Mouse (Mus musculus): ENCODE results near the gene Pdia4. TPM values are rescaled to one million over a fixed set of nuclear protein-coding genes. Genes with fewer than 3 reads are reported as not detected.
"Not testable (repeated sequence)": the region's sequence is repeated elsewhere in the genome, so short reads cannot be mapped to it uniquely, and the experiment has no call there.

Pdia4 gene
- polyA plus RNA-seq, 1 experiment, result 113 TPM

GRCm38 (mm10) chr6:47759406-47759805 lies 53.8 kb downstream of the Pdia4 start:
- not testable (repeated sequence) for DNase-seq (ENCODE audit: low read depth)

GRCm38 (mm10) chr6:47757849-47758248 lies 55.4 kb downstream of the Pdia4 start:
- not testable (repeated sequence) for DNase-seq (ENCODE audit: low read depth)

GRCm38 (mm10) chr6:47757429-47757828 lies 55.8 kb downstream of the Pdia4 start:
- not testable (repeated sequence) for DNase-seq (ENCODE audit: low read depth)

- DNase-seq (ENCODE audit: low read depth), result not testable (repeated sequence)
These were observed 60.1 kb downstream of the Pdia4 start for GRCm38 (mm10) chr6:47753144-47753543.

GRCm38 (mm10) chr6:47748306-47748705 lies 64.9 kb downstream of the Pdia4 start:
- DNase-seq (ENCODE audit: low read depth), result not testable (repeated sequence)

- not testable (repeated sequence) for DNase-seq (ENCODE audit: low read depth)
These were observed 65.3 kb downstream of the Pdia4 start for GRCm38 (mm10) chr6:47747886-47748285.

Other genes starting within 250 kb of the Pdia4 start
- 4.3 and 4.9 TPM in 2 replicates for gene Ezh2, start 218.1 kb downstream of the Pdia4 start, polyA plus RNA-seq (2012; rRNA removed)
- 0.35 and 0.57 TPM in 2 replicates for gene Zfp786, start 17.4 kb upstream of the Pdia4 start, polyA plus RNA-seq (2012; rRNA removed)
- 7.7 and 8.8 TPM in 2 replicates for gene Zfp398, start 22.2 kb upstream of the Pdia4 start, polyA plus RNA-seq (2012; rRNA removed)
- 6.1 and 7.3 TPM in 2 replicates for gene Zfp282, start 63.8 kb upstream of the Pdia4 start, polyA plus RNA-seq (2012; rRNA removed)
- 9.9 and 10.1 TPM in 2 replicates for gene Zfp212, start 107.0 kb upstream of the Pdia4 start, polyA plus RNA-seq (2012; rRNA removed)
- gene Zfp956, start 140.0 kb upstream of the Pdia4 start, polyA plus RNA-seq (2012; rRNA removed), result 13.9 and 14.8 TPM in 2 replicates
- gene Zfp777, start 235.5 kb upstream of the Pdia4 start, polyA plus RNA-seq (2012; rRNA removed), result 16.8 and 19.0 TPM in 2 replicates